Mouse (Mus musculus): ENCODE results near the gene Tmem120b.

DNA sequence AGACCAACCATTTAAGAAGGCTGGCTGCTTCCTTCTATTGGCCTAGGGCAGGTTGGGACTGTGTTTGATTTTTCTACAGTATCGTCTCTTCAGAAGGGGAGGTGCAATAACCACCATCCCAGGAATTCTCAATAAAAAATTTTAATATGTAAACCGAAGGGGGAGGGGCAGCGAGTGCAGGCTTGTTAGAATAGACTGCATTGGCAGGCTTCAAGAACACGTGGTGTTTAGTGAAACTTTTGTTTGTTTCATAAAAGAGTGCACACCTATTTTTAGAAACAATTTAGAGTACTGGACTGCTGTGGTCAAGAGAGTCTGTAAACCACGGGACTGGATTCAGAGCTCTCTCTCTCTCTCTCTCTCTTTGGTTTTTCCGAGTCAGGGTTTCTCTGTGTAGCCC lies 45.2 kb upstream of the Tmem120b start:
- TF ChIP-seq CTCF (IDR thresholded peaks at IDR 0.05) (no peak), EP300 (IDR thresholded peaks at IDR 0.05; ENCODE audit: insufficient read depth, low read depth, low read length) (no peak)

Measured in heart, adult 2 months (tissue).